Mouse (Mus musculus): Measurements from ENCODE around the gene Olfr1217. TPM values are rescaled to one million over a fixed set of nuclear protein-coding genes. Genes with fewer than 3 reads are reported as not detected.
"Not testable (repeated sequence)": the region's sequence is repeated elsewhere in the genome, so short reads cannot be mapped to it uniquely, and the experiment has no call there.

Olfr1217 gene
- not detected in 2 replicates for polyA plus RNA-seq (2015; fragmentation: Nextera tagmentation; extraction: Ambion mirVana)

DNA sequence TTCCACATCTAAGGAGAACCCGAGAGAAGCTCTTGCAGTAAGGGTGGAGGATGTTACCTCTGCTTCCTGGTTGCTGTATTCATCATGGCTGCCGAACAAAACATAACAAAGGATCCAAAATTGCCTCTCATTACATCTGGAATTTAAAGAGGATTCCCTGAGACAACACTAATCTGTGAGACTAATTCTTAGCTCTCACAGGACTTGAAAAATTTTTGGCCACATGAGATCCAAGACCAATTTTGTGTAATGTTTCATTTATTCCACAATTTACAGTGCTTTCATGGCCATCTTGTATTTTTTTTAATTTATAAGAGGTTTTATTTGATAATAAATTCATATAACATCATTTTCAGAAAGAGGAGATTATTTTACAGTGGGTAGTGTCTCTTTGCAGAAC lies at the start of gene Olfr1217:
TSS of gene Olfr1217 (minus strand) at position 101 of the 400 bp plus-strand sequence.
- Histone ChIP-seq H3K4me3 (no peak within 1 kb of the TSS), H3K27me3 (no peaks in the 10 kb centered on the region), H3K36me3 (no peaks in the 10 kb centered on the region), H3K9ac (no peak within 1 kb of the TSS), H3K4me1 (replicated peaks) (no peaks in the 10 kb centered on the region), H3K4me2 (no peak within 1 kb of the TSS), H3K9me3 (replicated peaks) (no peaks in the 10 kb centered on the region), H3K27ac (no peak within 1 kb of the TSS)
- whole genome bisulfite sequencing: 66% methylated on average over 2 of the region's 2 CpGs
- ATAC-seq (replicated peaks; ENCODE audit: insufficient number of reproducible peaks, insufficient read depth, low FRiP score, low read depth): no peak

- Histone ChIP-seq H3K27me3 (no peaks in the 10 kb centered on the region), H3K4me1 (replicated peaks) (no peaks in the 10 kb centered on the region), H3K9me3 (replicated peaks) (no peaks in the 10 kb centered on the region), H3K27ac (no peak overlapping the region), H3K36me3 (no peaks in the 10 kb centered on the region), H3K4me2 (no peak overlapping the region), H3K4me3 (no peak overlapping the region), H3K9ac (no peak overlapping the region)
- ATAC-seq (replicated peaks; ENCODE audit: insufficient number of reproducible peaks, insufficient read depth, low FRiP score, low read depth): no peak
Measured at GRCm38 (mm10) chr2:89081487-89081886, 49.6 kb upstream of the Olfr1217 start.

DNA sequence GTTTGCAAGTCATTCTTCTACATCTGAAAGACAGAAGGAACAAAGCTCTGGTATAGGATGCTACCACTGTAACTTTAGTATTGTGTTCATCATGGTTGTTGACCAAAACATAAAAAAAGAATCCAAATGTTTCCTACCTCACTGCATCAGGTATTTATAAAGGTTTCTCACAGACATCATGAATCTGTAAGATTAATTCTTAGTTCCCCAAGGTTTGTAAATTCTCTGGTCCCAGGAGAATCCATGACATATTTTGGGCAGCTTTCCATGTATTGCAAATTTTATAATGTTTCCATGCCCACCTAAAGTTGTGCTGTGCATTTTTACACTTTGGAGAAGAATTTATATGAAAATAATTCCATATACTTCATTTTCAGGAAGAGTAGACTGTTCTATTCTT lies 29.2 kb upstream of the Olfr1217 start, which contains the start of gene Olfr1218:
TSS of gene Olfr1218 (minus strand) at position 101 of the 400 bp plus-strand sequence.
- Histone ChIP-seq H3K36me3 (no peaks in the 10 kb centered on the region), H3K4me2 (no peak within 1 kb of the TSS), H3K9me3 (replicated peaks) (no peaks in the 10 kb centered on the region), H3K9ac (no peak within 1 kb of the TSS), H3K27ac (no peak within 1 kb of the TSS), H3K4me1 (replicated peaks) (no peaks in the 10 kb centered on the region), H3K4me3 (no peak within 1 kb of the TSS), H3K27me3 (no peaks in the 10 kb centered on the region)
- no peak for ATAC-seq (replicated peaks; ENCODE audit: insufficient number of reproducible peaks, insufficient read depth, low FRiP score, low read depth)

DNA sequence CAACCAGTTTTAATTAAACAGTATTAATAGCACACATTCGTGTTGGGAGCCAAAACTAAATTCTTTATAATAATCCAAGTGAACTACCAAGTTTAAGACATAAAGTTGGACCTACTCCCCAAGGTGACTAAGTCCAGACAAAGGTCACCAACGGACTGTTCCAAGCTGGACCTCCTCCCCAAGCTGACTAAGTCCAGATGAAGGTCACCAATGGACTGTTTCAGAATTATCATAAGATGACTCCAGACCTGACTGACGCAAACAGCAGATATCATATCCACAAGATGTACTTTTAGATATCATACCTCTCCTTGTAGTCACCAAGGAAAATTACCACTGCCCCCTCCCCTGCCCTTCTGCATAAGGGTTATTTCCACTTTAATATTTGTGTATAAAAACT lies 10.4 kb downstream of the Olfr1217 start:
- WGBS: 58% methylated on average over 3 of the region's 3 CpGs
- not testable (repeated sequence) for ATAC-seq (replicated peaks; ENCODE audit: insufficient number of reproducible peaks, insufficient read depth, low FRiP score, low read depth); H3K4me3 ChIP-seq

DNA sequence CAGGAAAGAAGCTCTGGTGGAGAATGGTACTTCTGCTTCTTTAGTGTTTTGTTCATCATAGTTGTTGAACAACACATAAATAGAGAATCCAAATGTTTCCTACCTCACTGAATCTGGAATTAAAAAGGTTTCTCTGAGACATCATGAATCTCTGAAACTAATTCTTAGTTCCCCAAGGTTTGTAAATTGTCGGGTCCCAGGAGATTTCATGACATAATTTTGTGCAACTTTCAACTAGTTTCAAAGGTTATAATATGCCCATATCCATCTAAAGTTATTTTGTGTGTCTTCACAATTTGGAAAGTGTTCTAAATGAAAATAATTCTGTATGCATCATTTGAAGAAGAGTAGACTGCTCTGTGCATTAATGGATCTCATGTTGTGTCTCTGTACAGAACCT lies 13.6 kb downstream of the Olfr1217 start, which contains the start of gene Olfr1216:
TSS of gene Olfr1216 (minus strand) at position 101 of the 400 bp plus-strand sequence.
- Histone ChIP-seq H3K4me3 (no peak within 1 kb of the TSS), H3K9me3 (replicated peaks) (no peaks in the 10 kb centered on the region), H3K27me3 (no peaks in the 10 kb centered on the region), H3K4me2 (no peak within 1 kb of the TSS), H3K9ac (no peak within 1 kb of the TSS), H3K36me3 (no peaks in the 10 kb centered on the region), H3K27ac (no peak within 1 kb of the TSS), H3K4me1 (replicated peaks) (no peaks in the 10 kb centered on the region)
- ATAC-seq (replicated peaks; ENCODE audit: insufficient number of reproducible peaks, insufficient read depth, low FRiP score, low read depth): no peak
- WGBS: 72% methylated on average over 1 of the region's 1 CpGs

More for the DNA sequence above, 10.4 kb downstream of the Olfr1217 start:
- H3K27ac ChIP-seq; H3K4me2 ChIP-seq; H3K4me1 ChIP-seq (replicated peaks); H3K9ac ChIP-seq; H3K27me3 ChIP-seq; H3K9me3 ChIP-seq (replicated peaks); H3K36me3 ChIP-seq: not testable (repeated sequence)

- H3K4me2 ChIP-seq: no peak within 1 kb of the TSS
- no peaks in the 10 kb centered on the region for H3K27me3 ChIP-seq
- WGBS: 56% methylated on average over 2 of the region's 2 CpGs
- no peak within 1 kb of the TSS for H3K27ac ChIP-seq
- no peak within 1 kb of the TSS for H3K9ac ChIP-seq
- H3K36me3 ChIP-seq: no peaks in the 10 kb centered on the region
- no peak for ATAC-seq (replicated peaks; ENCODE audit: insufficient number of reproducible peaks, insufficient read depth, low FRiP score, low read depth)
- no peaks in the 10 kb centered on the region for H3K9me3 ChIP-seq (replicated peaks)
- H3K4me1 ChIP-seq (replicated peaks): no peaks in the 10 kb centered on the region
- no peak within 1 kb of the TSS for H3K4me3 ChIP-seq
Measured at GRCm38 (mm10) chr2:89006873-89007272, 25.0 kb downstream of the Olfr1217 start, which contains the start of gene Olfr1215. Gene Olfr1215 (minus strand): TSS chr2:89006973.

DNA sequence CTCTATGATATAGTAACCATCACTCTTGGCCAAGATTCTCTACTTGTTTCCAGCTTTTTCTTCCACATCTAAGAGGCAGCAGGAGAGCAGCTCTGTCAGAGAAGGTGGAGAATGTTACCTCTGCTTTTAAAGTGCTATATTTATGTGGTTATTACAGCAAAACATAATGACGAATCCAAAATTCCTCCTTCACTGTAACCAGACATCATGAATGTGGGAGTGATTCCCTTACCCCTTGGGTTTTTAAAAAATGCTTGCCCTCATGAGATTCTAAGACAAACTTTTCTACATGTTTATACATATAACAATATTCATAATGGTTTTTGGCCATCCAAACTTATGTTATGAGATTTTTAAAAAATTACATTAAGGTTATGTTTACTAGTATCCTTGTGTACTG lies 39.3 kb downstream of the Olfr1217 start, which contains the start of gene Olfr1214:
TSS of gene Olfr1214 (minus strand) at position 101 of the 400 bp plus-strand sequence.
- Histone ChIP-seq H3K9me3 (replicated peaks) (no peaks in the 10 kb centered on the region), H3K4me3 (no peak within 1 kb of the TSS), H3K4me2 (no peak within 1 kb of the TSS), H3K27me3 (no peaks in the 10 kb centered on the region), H3K27ac (no peak within 1 kb of the TSS), H3K4me1 (replicated peaks) (no peaks in the 10 kb centered on the region), H3K9ac (no peak within 1 kb of the TSS), H3K36me3 (no peaks in the 10 kb centered on the region)
- no peak for ATAC-seq (replicated peaks; ENCODE audit: insufficient number of reproducible peaks, insufficient read depth, low FRiP score, low read depth)
- WGBS: 73% methylated on average over 1 of the region's 1 CpGs

GRCm38 (mm10) chr2:88980181-88980580 lies 51.7 kb downstream of the Olfr1217 start, which contains the start of gene Gm13762:
Gene Gm13762 (minus strand): TSS chr2:88980281.
- no peak for ATAC-seq (replicated peaks; ENCODE audit: insufficient number of reproducible peaks, insufficient read depth, low FRiP score, low read depth)
- H3K9me3 ChIP-seq (replicated peaks): no peaks in the 10 kb centered on the region
- 58% methylated on average over 1 of the region's 1 CpGs for WGBS

More at GRCm38 (mm10) chr2:88980181-88980580, 51.7 kb downstream of the Olfr1217 start, which contains the start of gene Gm13762:
- Histone ChIP-seq H3K4me2 (no peak within 1 kb of the TSS), H3K9ac (no peak within 1 kb of the TSS), H3K4me1 (replicated peaks) (no peaks in the 10 kb centered on the region), H3K27me3 (no peaks in the 10 kb centered on the region), H3K36me3 (no peaks in the 10 kb centered on the region), H3K27ac (no peak within 1 kb of the TSS), H3K4me3 (no peak within 1 kb of the TSS)

Other genes starting within 250 kb of the Olfr1217 start
- gene Olfr1201, start 239.0 kb downstream of the Olfr1217 start, polyA plus RNA-seq (2015; fragmentation: Nextera tagmentation; extraction: Ambion mirVana): not detected in 2 replicates
- not detected in 2 replicates for gene Olfr1202, start 217.6 kb downstream of the Olfr1217 start, polyA plus RNA-seq (2015; fragmentation: Nextera tagmentation; extraction: Ambion mirVana)
- not detected in 2 replicates for gene Olfr1205, start 202.3 kb downstream of the Olfr1217 start, polyA plus RNA-seq (2015; fragmentation: Nextera tagmentation; extraction: Ambion mirVana)
- not detected in 2 replicates for gene Olfr1204, start 182.8 kb downstream of the Olfr1217 start, polyA plus RNA-seq (2015; fragmentation: Nextera tagmentation; extraction: Ambion mirVana)
- not detected in 2 replicates for gene Olfr1206, start 168.8 kb downstream of the Olfr1217 start, polyA plus RNA-seq (2015; fragmentation: Nextera tagmentation; extraction: Ambion mirVana)
- gene Olfr1208, start 129.8 kb downstream of the Olfr1217 start, polyA plus RNA-seq (2015; fragmentation: Nextera tagmentation; extraction: Ambion mirVana): not detected in 2 replicates
- gene Olfr1209, start 116.9 kb downstream of the Olfr1217 start, polyA plus RNA-seq (2015; fragmentation: Nextera tagmentation; extraction: Ambion mirVana): not detected in 2 replicates
- not detected in 2 replicates for gene Olfr1211, start 94.0 kb downstream of the Olfr1217 start, polyA plus RNA-seq (2015; fragmentation: Nextera tagmentation; extraction: Ambion mirVana)
- gene Olfr1212, start 78.1 kb downstream of the Olfr1217 start, polyA plus RNA-seq (2015; fragmentation: Nextera tagmentation; extraction: Ambion mirVana): not detected in 2 replicates
- not detected in 2 replicates for gene Gm13762, start 51.8 kb downstream of the Olfr1217 start, polyA plus RNA-seq (2015; fragmentation: Nextera tagmentation; extraction: Ambion mirVana)
- not detected in 2 replicates for gene Olfr1214, start 39.4 kb downstream of the Olfr1217 start, polyA plus RNA-seq (2015; fragmentation: Nextera tagmentation; extraction: Ambion mirVana)
- not detected in 2 replicates for gene Olfr1215, start 25.1 kb downstream of the Olfr1217 start, polyA plus RNA-seq (2015; fragmentation: Nextera tagmentation; extraction: Ambion mirVana)
- gene Olfr1216, start 13.7 kb downstream of the Olfr1217 start, polyA plus RNA-seq (2015; fragmentation: Nextera tagmentation; extraction: Ambion mirVana): not detected in 2 replicates
- not detected in 2 replicates for gene Olfr1218, start 29.1 kb upstream of the Olfr1217 start, polyA plus RNA-seq (2015; fragmentation: Nextera tagmentation; extraction: Ambion mirVana)
- not detected in 2 replicates for gene Olfr1219, start 51.4 kb upstream of the Olfr1217 start, polyA plus RNA-seq (2015; fragmentation: Nextera tagmentation; extraction: Ambion mirVana)
- gene Olfr1220, start 74.8 kb upstream of the Olfr1217 start, polyA plus RNA-seq (2015; fragmentation: Nextera tagmentation; extraction: Ambion mirVana): not detected in 2 replicates
- not detected in 2 replicates for gene Olfr1221, start 85.2 kb upstream of the Olfr1217 start, polyA plus RNA-seq (2015; fragmentation: Nextera tagmentation; extraction: Ambion mirVana)
- not detected in 2 replicates for gene Olfr1222, start 101.0 kb upstream of the Olfr1217 start, polyA plus RNA-seq (2015; fragmentation: Nextera tagmentation; extraction: Ambion mirVana)
- gene Olfr1223, start 119.5 kb upstream of the Olfr1217 start, polyA plus RNA-seq (2015; fragmentation: Nextera tagmentation; extraction: Ambion mirVana): not detected in 2 replicates
- gene Olfr1224-ps1, start 132.0 kb upstream of the Olfr1217 start, polyA plus RNA-seq (2015; fragmentation: Nextera tagmentation; extraction: Ambion mirVana): not detected in 2 replicates
- not detected in 2 replicates for gene Olfr1225, start 142.6 kb upstream of the Olfr1217 start, polyA plus RNA-seq (2015; fragmentation: Nextera tagmentation; extraction: Ambion mirVana)
- gene Olfr1226, start 168.0 kb upstream of the Olfr1217 start, polyA plus RNA-seq (2015; fragmentation: Nextera tagmentation; extraction: Ambion mirVana): not detected in 2 replicates
- gene Olfr1228, start 222.0 kb upstream of the Olfr1217 start, polyA plus RNA-seq (2015; fragmentation: Nextera tagmentation; extraction: Ambion mirVana): not detected in 2 replicates